Mouse (Mus musculus): ENCODE data around the gene 2310057M21Rik. TPM values are rescaled to one million over a fixed set of nuclear protein-coding genes. Genes with fewer than 3 reads are reported as not detected.
"Not testable (repeated sequence)": the region's sequence is repeated elsewhere in the genome, so short reads cannot be mapped to it uniquely, and the experiment has no call there.

2310057M21Rik gene
- 19.6 and 21.3 TPM in 2 replicates for polyA plus RNA-seq (2015; fragmentation: Nextera tagmentation; extraction: Ambion mirVana)

- peaks cover 13% of the 10 kb centered on the region; the same call in 1 of the 2 replicates for H3K36me3 ChIP-seq (ENCODE audit: control insufficient read depth, insufficient read depth, low read length)
- no peaks in the 10 kb centered on the region for H3K27me3 ChIP-seq (ENCODE audit: control insufficient read depth, insufficient read depth, low read depth, low read length)
- peak; percentile 99 for ATAC-seq (ENCODE audit: low read depth)
- H3K9me3 ChIP-seq (ENCODE audit: control insufficient read depth, low read length) = no peaks in the 10 kb centered on the region
- H3K4me3 ChIP-seq (ENCODE audit: low read length) = peak within 1 kb of the TSS; percentile 84
- peaks cover 13% of the 10 kb centered on the region for H3K4me1 ChIP-seq (replicated peaks; ENCODE audit: control insufficient read depth, insufficient read depth, low read length)
- H3K27ac ChIP-seq (ENCODE audit: low read length) = peak within 1 kb of the TSS; percentile 97
- under 1% methylated on average over 55 of the region's 55 CpGs for WGBS
- peak within 1 kb of the TSS; percentile 94 for H3K4me2 ChIP-seq (ENCODE audit: low read depth, low read length)
- H3K9ac ChIP-seq (ENCODE audit: low read length) = peak within 1 kb of the TSS; percentile 92
Measured at GRCm38 (mm10) chr7:131362615-131363300, at the start of gene 2310057M21Rik. Gene 2310057M21Rik, minus strand, starts transcription at chr7:131362759.

GRCm38 (mm10) chr7:131411941-131412270 is 49.3 kb upstream of the 2310057M21Rik start:
- ATAC-seq (ENCODE audit: low read depth) = no peak
- H3K36me3 ChIP-seq (ENCODE audit: control insufficient read depth, insufficient read depth, low read length) = no peaks in the 10 kb centered on the region
- H3K4me1 ChIP-seq (replicated peaks; ENCODE audit: control insufficient read depth, insufficient read depth, low read length) = peaks cover 17% of the 10 kb centered on the region
- no peaks in the 10 kb centered on the region for H3K27me3 ChIP-seq (ENCODE audit: control insufficient read depth, insufficient read depth, low read depth, low read length)
- H3K9me3 ChIP-seq (ENCODE audit: control insufficient read depth, low read length) = no peaks in the 10 kb centered on the region
- 29% methylated on average over 2 of the region's 2 CpGs for WGBS
- peak overlapping the region; percentile 69 for H3K4me2 ChIP-seq (ENCODE audit: low read depth, low read length)
- peak overlapping the region; percentile 98 for H3K4me3 ChIP-seq (ENCODE audit: low read length)
- H3K27ac ChIP-seq (ENCODE audit: low read length) = peak overlapping the region; percentile 82
- H3K9ac ChIP-seq (ENCODE audit: low read length) = peak overlapping the region; percentile 60

DNA sequence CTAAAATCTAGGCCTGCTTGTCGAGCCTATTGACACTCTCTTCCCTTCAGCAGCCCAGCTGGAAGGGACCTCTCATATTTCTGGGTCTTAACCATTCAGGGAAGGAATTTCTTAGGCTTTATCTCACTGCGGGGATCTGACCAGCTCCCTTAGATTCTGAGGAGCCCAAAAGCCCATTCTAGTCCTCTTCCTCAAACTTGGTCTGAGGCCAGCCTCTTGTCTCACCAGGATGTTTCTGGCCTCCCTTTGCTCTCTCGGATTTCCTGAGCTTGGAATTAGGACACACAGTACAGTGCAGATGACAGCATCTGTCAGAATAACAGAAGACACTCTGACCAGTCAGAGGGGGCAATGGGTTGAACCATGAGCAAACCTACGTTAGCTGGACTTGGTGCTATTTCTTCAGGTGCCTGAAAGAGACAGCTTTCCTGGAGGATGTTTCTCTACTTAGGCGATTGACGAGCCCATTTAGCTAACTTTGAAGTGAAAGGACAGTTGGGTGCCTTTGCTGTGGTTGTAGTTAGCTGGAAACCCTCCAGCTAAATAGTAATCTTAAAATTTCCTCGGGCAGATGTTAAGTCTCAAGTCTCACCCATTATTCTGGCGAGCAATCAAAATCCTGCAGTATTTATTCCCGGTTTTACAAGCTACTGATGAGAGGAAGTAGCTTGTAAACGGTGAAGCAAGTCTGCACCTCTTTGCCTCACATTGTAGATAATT is 48.8 kb upstream of the 2310057M21Rik start:
- H3K4me2 ChIP-seq (ENCODE audit: low read depth, low read length) = peak overlapping the region; percentile 69
- peaks cover 17% of the 10 kb centered on the region for H3K4me1 ChIP-seq (replicated peaks; ENCODE audit: control insufficient read depth, insufficient read depth, low read length)
- peak overlapping the region; percentile 91 for H3K9ac ChIP-seq (ENCODE audit: low read length)
- peak overlapping the region; percentile 95 for H3K27ac ChIP-seq (ENCODE audit: low read length)
- no peaks in the 10 kb centered on the region for H3K36me3 ChIP-seq (ENCODE audit: control insufficient read depth, insufficient read depth, low read length)
- no peaks in the 10 kb centered on the region for H3K9me3 ChIP-seq (ENCODE audit: control insufficient read depth, low read length)
- peak overlapping the region; percentile 98 for H3K4me3 ChIP-seq (ENCODE audit: low read length)
- ATAC-seq (ENCODE audit: low read depth) = peak; percentile 46
- H3K27me3 ChIP-seq (ENCODE audit: control insufficient read depth, insufficient read depth, low read depth, low read length) = no peaks in the 10 kb centered on the region
- 23% methylated on average over 10 of the region's 10 CpGs for WGBS

DNA sequence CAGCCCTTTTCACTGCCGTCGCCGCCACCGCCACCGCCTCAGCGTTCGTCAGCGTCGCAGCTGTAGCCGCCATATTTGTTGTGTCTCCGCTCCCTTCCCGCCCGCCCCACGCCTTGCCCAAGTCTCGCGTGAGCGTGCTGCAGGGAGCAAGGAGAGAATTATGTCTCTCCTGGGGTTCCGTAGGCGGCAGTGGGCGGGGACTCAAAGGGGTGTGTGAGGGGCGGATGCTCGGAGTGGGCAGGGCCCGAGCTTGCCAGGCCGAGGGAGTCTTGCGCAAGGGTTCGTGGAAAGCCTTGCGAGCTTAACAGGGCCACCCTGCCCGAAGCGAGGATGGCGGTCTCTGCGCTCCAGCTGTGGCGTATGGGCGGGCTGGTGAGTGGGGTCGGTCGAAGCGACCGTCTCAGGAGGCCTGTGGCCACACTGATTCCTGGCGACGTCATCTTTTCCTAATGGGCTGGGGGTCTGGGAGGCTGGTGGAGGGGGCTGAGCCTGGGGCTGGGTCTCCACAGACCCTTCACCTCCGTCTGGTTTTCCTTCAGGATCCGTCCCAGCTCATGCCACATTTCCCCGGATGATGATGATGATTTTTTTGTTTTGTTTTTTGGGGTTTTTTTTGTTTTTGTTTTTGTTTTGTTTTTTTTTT is 48.0 kb upstream of the 2310057M21Rik start, which contains the start of the genes Ikzf5 and Acadsb:
Gene Ikzf5, minus strand, starts transcription at position 106 of the 643 bp plus-strand sequence.
Gene Acadsb, plus strand, starts transcription at position 186 of the 643 bp plus-strand sequence.
- WGBS = under 1% methylated on average over 40 of the region's 42 CpGs
- no peaks in the 10 kb centered on the region for H3K9me3 ChIP-seq (ENCODE audit: control insufficient read depth, low read length)
- H3K36me3 ChIP-seq (ENCODE audit: control insufficient read depth, insufficient read depth, low read length) = no peaks in the 10 kb centered on the region
- H3K4me2 ChIP-seq (ENCODE audit: low read depth, low read length) = peak within 1 kb of the TSS; percentile 83
- peaks cover 17% of the 10 kb centered on the region for H3K4me1 ChIP-seq (replicated peaks; ENCODE audit: control insufficient read depth, insufficient read depth, low read length)
- peak within 1 kb of the TSS; percentile 95 for H3K27ac ChIP-seq (ENCODE audit: low read length)
- peak; percentile 97 for ATAC-seq (ENCODE audit: low read depth)
- H3K4me3 ChIP-seq (ENCODE audit: low read length) = peak within 1 kb of the TSS; percentile 98
- H3K27me3 ChIP-seq (ENCODE audit: control insufficient read depth, insufficient read depth, low read depth, low read length) = no peaks in the 10 kb centered on the region
- peak within 1 kb of the TSS; percentile 98 for H3K9ac ChIP-seq (ENCODE audit: low read length)

- Histone ChIP-seq H3K4me2 (ENCODE audit: low read depth, low read length) (peak overlapping the region; percentile 83), H3K4me1 (replicated peaks; ENCODE audit: control insufficient read depth, insufficient read depth, low read length) (peaks cover 17% of the 10 kb centered on the region), H3K27ac (ENCODE audit: low read length) (peak overlapping the region; percentile 65), H3K9me3 (ENCODE audit: control insufficient read depth, low read length) (no peaks in the 10 kb centered on the region), H3K9ac (ENCODE audit: low read length) (peak overlapping the region; percentile 98), H3K36me3 (ENCODE audit: control insufficient read depth, insufficient read depth, low read length) (no peaks in the 10 kb centered on the region), H3K4me3 (ENCODE audit: low read length) (peak overlapping the region; percentile 98), H3K27me3 (ENCODE audit: control insufficient read depth, insufficient read depth, low read depth, low read length) (no peaks in the 10 kb centered on the region)
- peak; percentile 36 for ATAC-seq (ENCODE audit: low read depth)
- WGBS = 0% methylated on average over 38 of the region's 38 CpGs
Measured at GRCm38 (mm10) chr7:131409988-131410385, 47.4 kb upstream of the 2310057M21Rik start.

GRCm38 (mm10) chr7:131409321-131409987 is 46.9 kb upstream of the 2310057M21Rik start:
- ATAC-seq (ENCODE audit: low read depth) = no peak
- Histone ChIP-seq H3K9me3 (ENCODE audit: control insufficient read depth, low read length) (no peaks in the 10 kb centered on the region), H3K36me3 (ENCODE audit: control insufficient read depth, insufficient read depth, low read length) (no peaks in the 10 kb centered on the region), H3K4me2 (ENCODE audit: low read depth, low read length) (peak overlapping the region; percentile 83), H3K4me1 (replicated peaks; ENCODE audit: control insufficient read depth, insufficient read depth, low read length) (peaks cover 17% of the 10 kb centered on the region), H3K4me3 (ENCODE audit: low read length) (peak overlapping the region; percentile 98), H3K9ac (ENCODE audit: low read length) (peak overlapping the region; percentile 98), H3K27ac (ENCODE audit: low read length) (no peak overlapping the region), H3K27me3 (ENCODE audit: control insufficient read depth, insufficient read depth, low read depth, low read length) (no peaks in the 10 kb centered on the region)
- WGBS = 3% methylated on average over 16 of the region's 16 CpGs

DNA sequence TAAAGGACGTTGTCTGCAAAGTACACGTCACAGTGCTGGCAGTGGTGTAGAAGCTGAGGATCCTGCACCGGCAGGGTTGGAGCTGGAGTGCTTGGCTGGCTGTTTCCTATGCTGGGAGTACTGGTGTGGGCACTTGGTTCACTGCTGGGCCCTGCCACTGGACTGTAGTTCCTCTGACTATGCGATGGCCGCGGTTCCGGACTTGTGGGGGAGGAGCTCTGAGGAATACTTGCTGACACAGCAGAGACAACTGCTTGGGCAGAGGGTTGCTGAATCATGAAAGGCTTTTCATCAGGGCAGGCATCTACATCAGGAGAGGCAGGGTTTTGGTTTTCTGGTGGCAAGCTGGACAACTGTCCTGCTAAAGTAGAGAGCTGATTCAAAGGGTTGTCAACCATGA is 29.2 kb upstream of the 2310057M21Rik start:
- peaks cover 22% of the 10 kb centered on the region for H3K36me3 ChIP-seq (ENCODE audit: control insufficient read depth, insufficient read depth, low read length)
- not testable (repeated sequence) for H3K4me1 ChIP-seq (replicated peaks; ENCODE audit: control insufficient read depth, insufficient read depth, low read length); H3K27ac ChIP-seq (ENCODE audit: low read length); ATAC-seq (ENCODE audit: low read depth); H3K27me3 ChIP-seq (ENCODE audit: control insufficient read depth, insufficient read depth, low read depth, low read length); H3K4me2 ChIP-seq (ENCODE audit: low read depth, low read length); H3K9me3 ChIP-seq (ENCODE audit: control insufficient read depth, low read length); H3K4me3 ChIP-seq (ENCODE audit: low read length); H3K9ac ChIP-seq (ENCODE audit: low read length)
- WGBS = 76% methylated on average over 6 of the region's 7 CpGs

DNA sequence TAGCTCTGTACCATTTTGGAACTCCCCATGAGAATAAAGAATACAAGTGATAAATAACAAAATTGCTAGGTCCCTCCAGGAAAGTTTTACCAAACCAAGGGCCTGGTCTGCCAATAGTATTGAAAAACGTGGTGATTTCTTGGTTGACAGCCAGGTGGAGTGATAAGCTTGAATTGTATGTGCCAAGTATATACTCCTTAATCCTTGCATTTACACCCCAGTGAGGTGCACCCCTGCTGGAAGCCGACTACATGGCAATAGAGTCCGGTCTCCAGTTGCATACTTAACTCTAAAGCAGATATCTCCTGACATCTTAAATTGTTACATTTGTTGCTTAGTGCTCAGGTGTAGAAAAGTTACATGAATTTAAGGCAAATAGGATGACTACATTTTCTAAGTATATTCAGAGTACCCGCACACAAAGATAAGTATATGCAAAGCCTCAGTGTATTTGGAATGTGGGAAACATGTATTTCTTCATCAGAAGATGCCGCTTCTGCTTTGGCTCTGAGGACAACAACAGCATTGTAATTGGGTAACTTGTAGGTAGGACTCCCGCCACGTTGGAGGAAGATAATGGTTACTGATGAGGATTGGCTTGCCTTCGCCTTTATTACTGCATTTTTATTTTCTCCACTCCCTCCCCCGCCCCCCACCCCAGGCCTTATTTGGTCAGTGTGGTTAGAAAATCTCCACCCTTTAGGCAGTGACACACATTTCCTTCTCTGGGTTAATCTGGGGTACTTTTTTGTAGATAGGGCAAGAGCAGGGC is 9.5 kb upstream of the 2310057M21Rik start:
- Histone ChIP-seq H3K4me3 (ENCODE audit: low read length) (peak overlapping the region; percentile 78), H3K9me3 (ENCODE audit: control insufficient read depth, low read length) (no peaks in the 10 kb centered on the region), H3K27ac (ENCODE audit: low read length) (no peak overlapping the region; the same call in 1 of the 2 replicates), H3K4me2 (ENCODE audit: low read depth, low read length) (peak overlapping the region; percentile 71), H3K9ac (ENCODE audit: low read length) (peak overlapping the region; percentile 92), H3K27me3 (ENCODE audit: control insufficient read depth, insufficient read depth, low read depth, low read length) (no peaks in the 10 kb centered on the region), H3K4me1 (replicated peaks; ENCODE audit: control insufficient read depth, insufficient read depth, low read length) (peaks cover 3% of the 10 kb centered on the region; the same call in 1 of the 2 replicates), H3K36me3 (ENCODE audit: control insufficient read depth, insufficient read depth, low read length) (no peaks in the 10 kb centered on the region)
- 71% methylated on average over 9 of the region's 9 CpGs for WGBS
- ATAC-seq (ENCODE audit: low read depth) = no peak

Measured in lung, embryonic 16.5 days (tissue).